Mouse (Mus musculus): ENCODE results near the gene Mrtfa.

DNA sequence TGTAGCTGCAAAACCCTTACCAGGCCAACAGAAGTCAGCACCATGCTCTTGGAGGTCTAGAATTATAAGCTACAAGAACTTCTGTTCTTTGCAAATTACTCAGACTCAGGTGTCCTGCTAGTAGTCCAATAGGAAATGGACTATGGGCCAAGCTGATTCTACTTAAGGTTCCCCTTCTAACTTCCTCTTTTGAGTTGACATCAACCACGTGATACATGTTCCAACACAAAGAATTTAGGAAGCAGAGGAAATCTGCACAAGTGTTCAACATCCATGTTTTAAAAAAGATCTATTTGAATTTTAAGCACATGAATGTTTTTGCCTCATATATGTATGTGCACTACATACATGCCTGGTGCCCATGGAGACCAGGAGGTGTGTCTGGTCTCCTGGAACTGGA lies 116.0 kb downstream of the Mrtfa start:
- TF ChIP-seq CTCF (IDR thresholded peaks at IDR 0.05; ENCODE audit: low read depth) (no peak), EP300 (IDR thresholded peaks at IDR 0.05; ENCODE audit: low read depth) (no peak)
